Mouse (Mus musculus) lung, postnatal 0 days (tissue): Measurements from ENCODE around the gene Tgm6.

Source experiments
- CTCF ChIP-seq: IDR thresholded peaks from 2 replicates; pipeline ENCODE4 v1.5.1; 2016; ENCODE audit warnings: antibody characterized with exemption, mild to moderate bottlenecking
- EP300 ChIP-seq: IDR thresholded peaks from 2 replicates; pipeline ENCODE4 v1.6.1; 2016; ENCODE audit warnings: antibody characterized with exemption, mild to moderate bottlenecking, control low read depth

DNA sequence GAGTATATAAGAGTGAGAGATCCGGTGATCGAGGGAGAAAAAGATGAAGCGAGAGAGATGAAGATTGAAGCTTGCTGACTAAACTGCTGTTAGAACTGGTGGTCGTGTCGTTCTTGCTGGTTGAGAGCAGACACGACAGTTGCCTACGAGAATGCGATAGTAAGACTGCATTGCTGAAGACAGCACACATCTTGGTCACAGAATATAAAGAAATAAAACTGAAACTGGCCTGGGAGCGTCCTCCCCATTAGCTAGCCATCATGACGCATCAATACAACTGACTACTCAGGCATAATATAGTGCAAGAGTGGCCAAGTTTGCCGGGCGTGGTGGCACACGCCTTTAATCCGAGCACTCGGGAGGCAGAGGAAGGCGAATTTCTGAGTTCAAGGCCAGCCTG, 82.7 kb downstream of the Tgm6 start, which contains the start of gene Tmc2:
- TF ChIP-seq CTCF = no peak
- no peak for TF ChIP-seq EP300
